Mouse (Mus musculus) CH12.LX (cell line): ENCODE results near the gene Yars. TPM values are rescaled to one million over a fixed set of nuclear protein-coding genes. Genes with fewer than 3 reads are reported as not detected.

Experiments used
- DNase-seq: peaks from one replicate; pipeline ENCODE4 v3.0.0-alpha.2; 2013; ENCODE audit errors: extremely low read depth
- H3K27ac ChIP-seq: 2 replicates; pipeline ENCODE4 v1.5.1; 2012; ENCODE audit warnings: low read depth, mild to moderate bottlenecking, control low read depth, moderate library complexity; ENCODE audit not compliant: insufficient read depth
- H3K27me3 ChIP-seq: replicated peaks from 2 replicates; pipeline ENCODE3; 2012; ENCODE audit warnings: inconsistent platforms
- H3K36me3 ChIP-seq, 2 experiments: replicated peaks in 1 of 2; 2 replicates each; pipeline versions ENCODE3 to v1.6.1; 2012; ENCODE audit warnings: inconsistent platforms in 1 of 2, low read length in 1 of 2, mild to moderate bottlenecking in 1 of 2, mixed read lengths in 1 of 2, moderate library complexity in 1 of 2; ENCODE audit not compliant: control insufficient read depth in 1 of 2, insufficient read depth in 1 of 2
- H3K4me1 ChIP-seq, 2 experiments: 2 replicates each; pipeline ENCODE4 v1.6.1; 2012; ENCODE audit warnings: inconsistent platforms in 1 of 2, moderate library complexity in 1 of 2; ENCODE audit not compliant: insufficient read depth in 2 of 2, control insufficient read depth in 1 of 2
- H3K4me2 ChIP-seq: 2 replicates; pipeline ENCODE4 v1.6.1; 2012; ENCODE audit warnings: low read depth, mild to moderate bottlenecking, control low read depth; ENCODE audit not compliant: poor library complexity, insufficient read depth, severe bottlenecking
- H3K4me3 ChIP-seq, 3 experiments: fragments of 150-350 bp in 1 of 3; sonication (generic) in 1 of 3; replicated peaks in 1 of 3; 2 replicates each; pipeline versions ENCODE3 to v1.5.1; 2011 to 2012; ENCODE audit warnings: low read depth in 2 of 3, low read length in 2 of 3, mild to moderate bottlenecking in 2 of 3, moderate library complexity in 2 of 3, control low read depth in 1 of 3, improper control_type of control experiment in 1 of 3, inconsistent platforms in 1 of 3, mixed read lengths in 1 of 3; ENCODE audit not compliant: poor library complexity in 1 of 3
- H3K79me2 ChIP-seq: replicated peaks from 2 replicates; pipeline ENCODE4 v1.6.1; 2012; ENCODE audit warnings: mild to moderate bottlenecking, moderate library complexity; ENCODE audit not compliant: control insufficient read depth, poor library complexity, insufficient read depth, severe bottlenecking; ENCODE audit errors: extremely low read depth
- H3K9ac ChIP-seq: 2 replicates; pipeline ENCODE4 v1.6.1; 2012; ENCODE audit warnings: low read depth, mild to moderate bottlenecking, control low read depth, moderate library complexity; ENCODE audit not compliant: insufficient read depth
- H3K9me3 ChIP-seq: replicated peaks from 2 replicates; pipeline ENCODE3; 2012; ENCODE audit warnings: low read length, inconsistent platforms, mixed read lengths
- CHD1 ChIP-seq: IDR thresholded peaks from 2 replicates; pipeline ENCODE4 v1.6.1; 2012; ENCODE audit warnings: low read depth, low read length, improper control_type of control experiment, inconsistent platforms
- CHD2 ChIP-seq: IDR thresholded peaks from 2 replicates; pipeline ENCODE4 v1.6.1; 2011; ENCODE audit warnings: low read length, improper control_type of control experiment
- ELF1 ChIP-seq: IDR thresholded peaks from 2 replicates; pipeline ENCODE4 v1.6.1; 2014; ENCODE audit warnings: low read depth, mild to moderate bottlenecking, inconsistent platforms, low read length, improper control_type of control experiment
- GABPA ChIP-seq: IDR thresholded peaks from 2 replicates; pipeline ENCODE4 v1.6.1; 2012; ENCODE audit warnings: low read depth, low read length, improper control_type of control experiment, inconsistent platforms; ENCODE audit not compliant: insufficient replicate concordance
- MAZ ChIP-seq: IDR thresholded peaks from 2 replicates; pipeline ENCODE4 v1.6.1; 2012; ENCODE audit warnings: low read depth, mild to moderate bottlenecking, inconsistent platforms, low read length, improper control_type of control experiment, moderate library complexity
- MEF2A ChIP-seq: IDR thresholded peaks from 2 replicates; pipeline ENCODE4 v1.6.1; 2014; ENCODE audit warnings: low read depth, mild to moderate bottlenecking, inconsistent platforms, low read length, improper control_type of control experiment, borderline replicate concordance
- MYC ChIP-seq: IDR thresholded peaks from 2 replicates; pipeline ENCODE4 v1.6.1; 2011; ENCODE audit warnings: low read depth, mild to moderate bottlenecking, improper control_type of control experiment, low read length
- NELFE ChIP-seq: IDR thresholded peaks from 2 replicates; pipeline ENCODE4 v1.6.1; 2011; ENCODE audit warnings: low read depth, low read length, improper control_type of control experiment
- NRF1 ChIP-seq: IDR thresholded peaks from 2 replicates; pipeline ENCODE4 v1.6.1; 2014; ENCODE audit warnings: low read depth, mild to moderate bottlenecking, inconsistent platforms, low read length, improper control_type of control experiment, moderate library complexity
- POLR2A ChIP-seq: IDR thresholded peaks from 2 replicates; pipeline ENCODE4 v1.6.1; 2011; ENCODE audit warnings: low read depth, mild to moderate bottlenecking, improper control_type of control experiment, low read length
- SMC3 ChIP-seq: IDR thresholded peaks from 2 replicates; pipeline ENCODE4 v1.6.1; 2011; ENCODE audit warnings: low read depth, low read length, improper control_type of control experiment
- ZMIZ1 ChIP-seq: IDR thresholded peaks from 2 replicates; pipeline ENCODE4 v1.6.1; 2012; ENCODE audit warnings: low read depth, mild to moderate bottlenecking, inconsistent platforms, low read length, improper control_type of control experiment
- dilution Hi-C: fragments of 300-500 bp; cut with MboI; formaldehyde crosslinking; loops from 2 replicates; pipeline ENCODE4 v1.14.3; 2020; ENCODE audit warnings: low sequenced_read_pairs; ENCODE audit not compliant: extremely low pct_unique_long_range_greater_than_20kb, extremely low pct_ligation_motif_present
- in situ Hi-C: fragments of 300-500 bp; cut with MboI; formaldehyde crosslinking; loops from 3 replicates; pipeline ENCODE4 v1.14.3; 2019; ENCODE audit warnings: low sequenced_read_pairs, low pct_ligation_motif_present, low pct_unique_long_range_greater_than_20kb, mixed read lengths
- polyA plus RNA-seq: library from polyadenylated mRNA; unstranded; fragments of >175 nt; gene quantifications from 2 replicates; pipeline ENCODE4 v1.2.1, GENCODE M21; 2012; ENCODE audit warnings: low read depth; ENCODE audit not compliant: insufficient read length
- total RNA-seq, 2 experiments: library from RNA; depleted of rRNA; stranded (reverse); fragments of 300-350 nt in 1 of 2; fragments of >200 nt in 1 of 2; gene quantifications; 2 replicates each; pipeline ENCODE4 v1.2.3; 2012 to 2014

The Yars gene
- total and polyA plus RNA-seq, 3 experiments: 96.3 to 207 (median 180) TPM

GRCm38 (mm10) chr4:129244802-129245201 lies 55.2 kb downstream of the Yars start:
- H3K9me3 ChIP-seq: no peaks in the 10 kb centered on the region
- H3K27ac ChIP-seq: no peak overlapping the region
- peaks cover 44% of the 10 kb centered on the region for H3K27me3 ChIP-seq
- no peak overlapping the region for H3K4me2 ChIP-seq
- H3K4me3 ChIP-seq: no peak overlapping the region
- no peaks in the 10 kb centered on the region for H3K79me2 ChIP-seq
- in situ Hi-C loops: no loop called here
- H3K36me3 ChIP-seq: no peaks in the 10 kb centered on the region
- dilution Hi-C loops: no loop called here
- no peak for DNase-seq
- peaks cover 5 to 30% of the 10 kb centered on the region in 2 experiments; a peak in 3 of 4 replicates for H3K4me1 ChIP-seq
- H3K9ac ChIP-seq: no peak overlapping the region
- TF ChIP-seq NRF1 (no peak), MYC (no peak), ELF1 (no peak), MEF2A (no peak), MAZ (no peak), CHD2 (no peak), POLR2A (no peak), ZMIZ1 (no peak), NELFE (no peak)
- TF ChIP-seq, all 38 proteins: peak for 0

GRCm38 (mm10) chr4:129246360-129247301 lies 57.1 kb downstream of the Yars start:
- peaks cover 54% of the 10 kb centered on the region for H3K27me3 ChIP-seq
- H3K79me2 ChIP-seq: no peaks in the 10 kb centered on the region
- H3K4me1 ChIP-seq: peaks cover 3 to 32% of the 10 kb centered on the region in 2 experiments; a peak in 3 of 4 replicates
- H3K36me3 ChIP-seq: no peaks in the 10 kb centered on the region
- no peak for DNase-seq
- TF ChIP-seq CHD1: no peak
- TF ChIP-seq GABPA: no peak
- TF ChIP-seq ELF1: no peak
- TF ChIP-seq SMC3: no peak
- in situ Hi-C loops (no loop called here), dilution Hi-C loops (no loop called here)
- H3K4me2 ChIP-seq: no peak overlapping the region
- no peak overlapping the region for H3K27ac ChIP-seq
- no peak overlapping the region for H3K9ac ChIP-seq
- H3K9me3 ChIP-seq: no peaks in the 10 kb centered on the region
- no peak overlapping the region for H3K4me3 ChIP-seq
